Mouse (Mus musculus): Measurements from ENCODE around the gene Hmgcs2. TPM values are rescaled to one million over a fixed set of nuclear protein-coding genes. Genes with fewer than 3 reads are reported as not detected.

The Hmgcs2 gene
- polyA plus RNA-seq, 1 experiment from 2014 or later: 34.0 TPM

DNA sequence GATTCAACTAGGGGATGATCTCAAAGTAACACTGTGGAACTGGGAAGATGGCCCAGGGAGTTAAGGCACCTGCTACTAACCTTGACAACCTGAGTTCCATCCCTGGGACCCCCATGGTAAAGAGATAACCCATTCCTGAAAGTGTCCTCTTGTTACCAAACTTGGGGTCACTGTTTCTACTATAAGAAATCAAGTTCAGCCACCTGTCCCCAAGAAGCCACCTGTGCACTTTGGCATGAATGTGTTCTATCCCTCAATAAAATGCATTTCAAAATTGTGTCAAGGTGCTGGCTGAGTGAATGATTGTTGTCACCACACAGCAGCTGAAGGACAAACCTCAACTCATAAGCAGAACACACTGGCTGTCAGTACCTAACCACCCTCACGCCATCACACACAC lies 30.2 kb downstream of the Hmgcs2 start:
- no peaks in the 10 kb centered on the region for H3K9me3 ChIP-seq (ENCODE audit: low read length)
- no peak overlapping the region for H3K27ac ChIP-seq (ENCODE audit: low read length)
- no peak overlapping the region for H3K4me3 ChIP-seq (ENCODE audit: low read depth, low read length)
- TF ChIP-seq CTCF (IDR thresholded peaks at IDR 0.05) (no peak), EP300 (IDR thresholded peaks at IDR 0.05) (no peak)
- DNase-seq (ENCODE audit: low spot score) (no peak), ATAC-seq (no peak)
- WGBS: 100% methylated on average over 1 of the region's 1 CpGs
- no peaks in the 10 kb centered on the region for H3K4me1 ChIP-seq (ENCODE audit: insufficient read depth, low read depth, low read length)
- no peak overlapping the region for H3K9ac ChIP-seq (replicated peaks; ENCODE audit: low read depth)
- no peak overlapping the region for H3K4me2 ChIP-seq (replicated peaks; ENCODE audit: low read depth, low read length)
- H3K27me3 ChIP-seq (replicated peaks; ENCODE audit: insufficient read depth, low read length): no peaks in the 10 kb centered on the region
- no peaks in the 10 kb centered on the region for H3K36me3 ChIP-seq (ENCODE audit: insufficient read depth, low read length)

DNA sequence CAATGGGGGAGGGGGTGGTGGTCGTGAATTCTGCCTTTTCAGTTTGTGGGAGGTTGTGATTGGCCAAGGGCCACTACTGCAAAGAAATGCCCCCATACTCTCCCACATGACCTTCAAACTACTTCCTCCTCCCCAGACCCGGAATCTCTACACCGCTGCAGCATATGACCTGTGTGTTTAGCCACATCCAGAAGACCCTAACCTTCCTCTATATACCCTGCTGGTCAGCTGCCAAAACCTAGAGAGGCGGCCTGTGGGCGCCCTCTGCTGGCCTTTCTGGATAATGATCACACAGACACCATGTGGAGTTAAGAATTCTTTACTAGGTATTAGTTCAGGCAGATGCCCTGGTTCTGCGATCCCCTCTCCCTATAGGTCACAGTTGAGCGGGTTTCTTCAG lies 32.6 kb downstream of the Hmgcs2 start:
- H3K4me2 ChIP-seq (replicated peaks; ENCODE audit: low read depth, low read length): no peak overlapping the region
- no peaks in the 10 kb centered on the region for H3K36me3 ChIP-seq (ENCODE audit: insufficient read depth, low read length)
- 0 out of 2 replicates have a peak, but pooled peaks have one; percentile 19 for ATAC-seq
- DNase-seq (ENCODE audit: low spot score): peak; percentile 52
- H3K4me1 ChIP-seq (ENCODE audit: insufficient read depth, low read depth, low read length): no peaks in the 10 kb centered on the region
- no peak overlapping the region for H3K9ac ChIP-seq (replicated peaks; ENCODE audit: low read depth)
- no peak overlapping the region for H3K27ac ChIP-seq (ENCODE audit: low read length)
- no peaks in the 10 kb centered on the region for H3K9me3 ChIP-seq (ENCODE audit: low read length)
- H3K27me3 ChIP-seq (replicated peaks; ENCODE audit: insufficient read depth, low read length): no peaks in the 10 kb centered on the region
- 26% methylated on average over 6 of the region's 7 CpGs for WGBS
- no peak overlapping the region for H3K4me3 ChIP-seq (ENCODE audit: low read depth, low read length)
- no peak for TF ChIP-seq EP300 (IDR thresholded peaks at IDR 0.05)
- peak; percentile 77 for TF ChIP-seq CTCF (IDR thresholded peaks at IDR 0.05)

DNA sequence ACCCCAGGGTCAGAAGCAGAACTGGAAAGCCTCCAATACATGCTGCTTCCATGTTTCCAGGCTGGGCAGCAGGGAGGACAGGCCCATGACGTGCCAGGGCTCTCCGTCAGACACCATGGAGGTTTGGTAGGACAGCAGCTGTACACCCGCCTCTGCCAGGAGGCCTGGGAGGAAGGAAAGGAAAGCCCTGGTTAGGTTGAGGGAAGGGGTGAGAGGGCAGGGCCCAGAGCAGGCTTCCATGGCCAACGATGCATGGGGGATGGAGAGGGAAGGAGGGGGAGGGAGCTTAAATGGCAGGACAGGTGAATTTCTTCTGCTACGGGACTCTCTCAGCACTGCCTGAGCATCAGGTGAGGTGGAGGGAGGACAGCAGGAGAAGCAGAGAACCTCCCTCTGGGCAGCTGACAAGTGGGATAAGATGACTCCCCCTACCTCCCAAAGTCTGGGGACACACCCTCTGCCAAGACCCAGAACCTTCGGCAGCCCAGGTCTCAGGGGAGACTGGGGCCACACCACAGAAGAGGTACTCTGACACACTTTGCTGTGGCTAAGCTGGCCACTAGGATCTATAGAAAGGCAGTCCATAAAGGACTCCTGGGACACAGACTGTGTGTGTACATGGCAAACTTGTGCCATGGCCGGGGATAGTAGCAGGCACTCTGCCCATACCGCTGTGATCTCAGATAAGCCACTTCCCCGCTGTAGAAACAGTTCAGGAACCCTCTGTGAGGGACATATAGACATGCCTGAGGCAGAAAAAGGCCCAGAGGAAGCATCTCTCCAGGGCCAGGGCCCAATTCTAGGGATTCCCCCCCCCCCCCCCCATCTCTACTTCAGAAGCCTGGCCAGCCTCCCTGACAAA lies 33.3 kb downstream of the Hmgcs2 start:
- no peaks in the 10 kb centered on the region for H3K36me3 ChIP-seq (ENCODE audit: insufficient read depth, low read length)
- H3K4me3 ChIP-seq (ENCODE audit: low read depth, low read length): no peak overlapping the region
- no peak overlapping the region for H3K9ac ChIP-seq (replicated peaks; ENCODE audit: low read depth)
- DNase-seq (ENCODE audit: low spot score) (no peak), ATAC-seq (no peak)
- TF ChIP-seq EP300 (IDR thresholded peaks at IDR 0.05) (no peak), CTCF (IDR thresholded peaks at IDR 0.05) (no peak)
- H3K9me3 ChIP-seq (ENCODE audit: low read length): no peaks in the 10 kb centered on the region
- H3K4me2 ChIP-seq (replicated peaks; ENCODE audit: low read depth, low read length): no peak overlapping the region
- H3K27me3 ChIP-seq (replicated peaks; ENCODE audit: insufficient read depth, low read length): no peaks in the 10 kb centered on the region
- WGBS: 77% methylated on average over 9 of the region's 9 CpGs
- H3K4me1 ChIP-seq (ENCODE audit: insufficient read depth, low read depth, low read length): no peaks in the 10 kb centered on the region
- H3K27ac ChIP-seq (ENCODE audit: low read length): no peak overlapping the region

GRCm38 (mm10) chr3:98315181-98315580 lies 34.9 kb downstream of the Hmgcs2 start:
- H3K4me2 ChIP-seq (replicated peaks; ENCODE audit: low read depth, low read length): no peak overlapping the region
- H3K4me3 ChIP-seq (ENCODE audit: low read depth, low read length): no peak overlapping the region
- WGBS: 68% methylated on average over 2 of the region's 2 CpGs
- no peaks in the 10 kb centered on the region for H3K36me3 ChIP-seq (ENCODE audit: insufficient read depth, low read length)
- ATAC-seq (no peak), DNase-seq (ENCODE audit: low spot score) (no peak)
- no peaks in the 10 kb centered on the region for H3K27me3 ChIP-seq (replicated peaks; ENCODE audit: insufficient read depth, low read length)
- no peak overlapping the region for H3K9ac ChIP-seq (replicated peaks; ENCODE audit: low read depth)
- H3K27ac ChIP-seq (ENCODE audit: low read length): no peak overlapping the region
- no peaks in the 10 kb centered on the region for H3K9me3 ChIP-seq (ENCODE audit: low read length)
- no peaks in the 10 kb centered on the region for H3K4me1 ChIP-seq (ENCODE audit: insufficient read depth, low read depth, low read length)
- TF ChIP-seq CTCF (IDR thresholded peaks at IDR 0.05) (no peak), EP300 (IDR thresholded peaks at IDR 0.05) (no peak)

- ATAC-seq: no peak
- H3K9me3 ChIP-seq (ENCODE audit: low read length): no peaks in the 10 kb centered on the region
- H3K27ac ChIP-seq (ENCODE audit: low read length): no peak overlapping the region
- no peak overlapping the region for H3K9ac ChIP-seq (replicated peaks; ENCODE audit: low read depth)
- no peaks in the 10 kb centered on the region for H3K27me3 ChIP-seq (replicated peaks; ENCODE audit: insufficient read depth, low read length)
- TF ChIP-seq CTCF (IDR thresholded peaks at IDR 0.05) (no peak), EP300 (IDR thresholded peaks at IDR 0.05) (no peak)
- no peak overlapping the region for H3K4me3 ChIP-seq (ENCODE audit: low read depth, low read length)
- 35% methylated on average over 3 of the region's 3 CpGs for WGBS
- no peaks in the 10 kb centered on the region for H3K4me1 ChIP-seq (ENCODE audit: insufficient read depth, low read depth, low read length)
- H3K4me2 ChIP-seq (replicated peaks; ENCODE audit: low read depth, low read length): no peak overlapping the region
- DNase-seq (ENCODE audit: low spot score): peak; percentile 6
- no peaks in the 10 kb centered on the region for H3K36me3 ChIP-seq (ENCODE audit: insufficient read depth, low read length)
These were observed 36.9 kb downstream of the Hmgcs2 start for GRCm38 (mm10) chr3:98317143-98317542.

DNA sequence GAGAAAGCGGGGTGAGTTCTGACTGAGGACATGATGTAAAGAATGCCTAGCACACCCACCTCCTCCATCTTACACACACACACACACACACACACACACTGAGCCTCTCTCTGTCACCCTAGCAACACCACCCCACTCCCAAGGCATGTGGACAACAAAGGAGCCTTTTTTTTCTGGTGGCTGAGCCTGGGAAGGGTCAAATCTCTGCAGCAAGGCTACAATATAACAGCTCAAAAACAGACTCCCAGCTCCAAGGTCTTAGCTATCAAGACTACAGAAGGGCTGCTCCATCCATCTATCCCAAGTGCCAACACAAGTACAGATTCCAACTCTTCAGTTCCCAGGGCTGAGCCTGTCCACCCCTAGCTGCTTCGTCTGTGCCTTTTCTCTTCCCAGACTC lies 39.0 kb downstream of the Hmgcs2 start:
- no peak overlapping the region for H3K27ac ChIP-seq (ENCODE audit: low read length)
- H3K4me2 ChIP-seq (replicated peaks; ENCODE audit: low read depth, low read length): no peak overlapping the region
- WGBS: 51% methylated on average over 2 of the region's 2 CpGs
- DNase-seq (ENCODE audit: low spot score): no peak
- H3K4me3 ChIP-seq (ENCODE audit: low read depth, low read length): no peak overlapping the region
- H3K27me3 ChIP-seq (replicated peaks; ENCODE audit: insufficient read depth, low read length): no peaks in the 10 kb centered on the region
- no peak overlapping the region for H3K9ac ChIP-seq (replicated peaks; ENCODE audit: low read depth)
- no peaks in the 10 kb centered on the region for H3K36me3 ChIP-seq (ENCODE audit: insufficient read depth, low read length)
- no peaks in the 10 kb centered on the region for H3K9me3 ChIP-seq (ENCODE audit: low read length)
- no peak for ATAC-seq
- no peaks in the 10 kb centered on the region for H3K4me1 ChIP-seq (ENCODE audit: insufficient read depth, low read depth, low read length)
- TF ChIP-seq EP300 (IDR thresholded peaks at IDR 0.05) (no peak), CTCF (IDR thresholded peaks at IDR 0.05) (no peak)
